In genomic region chr2:138503866-138504380, GRCm38 (mm10) we compare ENCODE assay signal across 20 mouse cellular contexts.
A peak's percentile ranks its signal among the peaks of the same experiment; 100 is the strongest.
DNase-seq lines count a peak whose midpoint lies in the region; ATAC-seq lines count a peak whose summit lies in the region.
"Had no signal": no experiment of that assay in that cellular context is flagged by ENCODE, and none has a peak within 500 bp of the region (broad histone marks: within the 10 kb centered on the region; RNA-seq: fewer than 3 reads in every experiment).

No protein-coding gene starts in this region.

- H3K9ac ChIP-seq in kidney, embryonic 16.5 days (replicated peaks; ENCODE audit: low read length): no peak overlapping the region
- H3K9ac ChIP-seq: embryonic facial prominence, embryonic 12.5 days; hindbrain, embryonic 12.5 days; limb, embryonic 12.5 days; liver, embryonic 13.5 days; lung, embryonic 15.5 days; midbrain, embryonic 15.5 days had no signal

- no peaks in the 10 kb centered on the region for H3K9me3 ChIP-seq in kidney, embryonic 16.5 days (ENCODE audit: low read length)
- H3K9me3 ChIP-seq in limb, embryonic 10.5 days (replicated peaks): no peaks in the 10 kb centered on the region
- H3K9me3 ChIP-seq: embryonic facial prominence, embryonic 12.5 days; hindbrain, embryonic 12.5 days; limb, embryonic 12.5 days; liver, embryonic 13.5 days; lung, embryonic 15.5 days; midbrain, embryonic 15.5 days had no signal

- ATAC-seq in kidney, embryonic 16.5 days (ENCODE audit: low FRiP score, low TSS enrichment): no peak
- ATAC-seq: intestine, embryonic 16.5 days; midbrain, embryonic 15.5 days had no signal

- no peak overlapping the region for H3K4me2 ChIP-seq in kidney, embryonic 16.5 days (replicated peaks; ENCODE audit: low read depth, low read length)
- H3K4me2 ChIP-seq: embryonic facial prominence, embryonic 12.5 days; hindbrain, embryonic 12.5 days; limb, embryonic 12.5 days; liver, embryonic 13.5 days; lung, embryonic 15.5 days; midbrain, embryonic 15.5 days had no signal

- peak; percentile 12 to 28 for DNase-seq in kidney, postnatal 25 days
- DNase-seq in NIH3T3 (ENCODE audit: low read depth): peak; percentile 15
- DNase-seq in embryo, embryonic 11 days: peak; percentile 25
- DNase-seq in limb, embryonic 10.5 days (ENCODE audit: low spot score): peak; percentile 34
- no peak for DNase-seq in testis, postnatal 10 days (ENCODE audit: low spot score)
- no peak for DNase-seq in spleen, adult 12 weeks (ENCODE audit: low spot score)
- DNase-seq: adrenal gland, postnatal 10 days; cerebellum, adult 8-10 months; gastrocnemius, postnatal 14 days; heart, adult 2 months; layer of hippocampus, postnatal 36 days; liver, embryonic 13.5 days; thymus, adult 18-20 months had no signal

- no peaks in the 10 kb centered on the region for H3K27me3 ChIP-seq in kidney, embryonic 16.5 days (ENCODE audit: insufficient read depth, low read length)
- no peaks in the 10 kb centered on the region for H3K27me3 ChIP-seq in limb, embryonic 10.5 days (ENCODE audit: low read depth, poor library complexity, severe bottlenecking)
- H3K27me3 ChIP-seq: embryonic facial prominence, embryonic 12.5 days; hindbrain, embryonic 12.5 days; limb, embryonic 12.5 days; liver, embryonic 13.5 days; lung, embryonic 15.5 days; midbrain, embryonic 15.5 days had no signal

- no peaks in the 10 kb centered on the region for H3K36me3 ChIP-seq in kidney, embryonic 16.5 days (ENCODE audit: insufficient read depth, low read length)
- no peaks in the 10 kb centered on the region for H3K36me3 ChIP-seq in limb, embryonic 10.5 days
- H3K36me3 ChIP-seq: embryonic facial prominence, embryonic 12.5 days; hindbrain, embryonic 12.5 days; limb, embryonic 12.5 days; liver, embryonic 13.5 days; lung, embryonic 15.5 days; midbrain, embryonic 15.5 days had no signal

- H3K4me1 ChIP-seq in kidney, embryonic 16.5 days (ENCODE audit: insufficient read depth, low read length): no peaks in the 10 kb centered on the region
- H3K4me1 ChIP-seq in limb, embryonic 10.5 days: peaks cover 10% of the 10 kb centered on the region
- H3K4me1 ChIP-seq: embryonic facial prominence, embryonic 12.5 days; hindbrain, embryonic 12.5 days; liver, embryonic 13.5 days; lung, embryonic 15.5 days; midbrain, embryonic 15.5 days had no signal

- WGBS in kidney, embryonic 16.5 days: 73% methylated on average over 12 of the region's 12 CpGs
- WGBS in limb, embryonic 10.5 days: 60% methylated on average over 12 of the region's 12 CpGs

- no peak overlapping the region for H3K27ac ChIP-seq in kidney, embryonic 16.5 days (ENCODE audit: low read length)
- no peak overlapping the region for H3K27ac ChIP-seq in limb, embryonic 10.5 days
- H3K27ac ChIP-seq: embryonic facial prominence, embryonic 12.5 days; heart, adult 2 months; hindbrain, embryonic 12.5 days; limb, embryonic 12.5 days; liver, embryonic 13.5 days; lung, embryonic 15.5 days; midbrain, embryonic 15.5 days had no signal

- H3K4me3 ChIP-seq in kidney, embryonic 16.5 days (ENCODE audit: low read length): no peak overlapping the region
- no peak overlapping the region for H3K4me3 ChIP-seq in limb, embryonic 10.5 days
- H3K4me3 ChIP-seq: embryonic facial prominence, embryonic 12.5 days; heart, adult 2 months; hindbrain, embryonic 12.5 days; limb, embryonic 12.5 days; liver, embryonic 13.5 days; lung, embryonic 15.5 days; midbrain, embryonic 15.5 days had no signal

Comparison
In these comparisons a context has a peak if more than half of its experiments do, and no peak if none do; other contexts are left out.
1. DNase-seq: peak in kidney, postnatal 25 days (2 of 2), NIH3T3 (single experiment), embryo, embryonic 11 days (single experiment) and limb, embryonic 10.5 days (single experiment); none in testis, postnatal 10 days (single experiment) and spleen, adult 12 weeks (single experiment).